Mouse (Mus musculus) kidney, adult 8-10 months (tissue): ENCODE measurements at regions not wholly inside any gene's neighbourhood (a gene's known extent, or its start where the extent isn't known, plus 50 kb on each side); places are given as distances from the start of the nearest gene placed in this dataset.

Source experiments
- DNase-seq, 2 experiments: peaks; one replicate each; pipeline ENCODE4 v3.0.0; 2022

- no peak for DNase-seq
Measured at GRCm38 (mm10) chr2:172779096-172779495, 161.0 kb downstream of the Bmp7 start.

- no peak for DNase-seq
Measured at GRCm38 (mm10) chr2:172782686-172783085, 157.4 kb downstream of the Bmp7 start.

GRCm38 (mm10) chr2:172786297-172786696, 153.8 kb downstream of the Bmp7 start:
- DNase-seq = no peak

GRCm38 (mm10) chr2:172787203-172787944, 152.7 kb downstream of the Bmp7 start:
- DNase-seq = no peak

- no peak for DNase-seq
Measured at GRCm38 (mm10) chr2:172789260-172789659, 150.9 kb downstream of the Bmp7 start.

- no peak for DNase-seq
Measured at GRCm38 (mm10) chr2:172792555-172792954, 147.6 kb downstream of the Bmp7 start.

- DNase-seq = no peak
Measured at GRCm38 (mm10) chr2:172793991-172794390, 146.1 kb downstream of the Bmp7 start.

GRCm38 (mm10) chr2:172794771-172795170, 145.3 kb downstream of the Bmp7 start:
- no peak for DNase-seq

- DNase-seq = no peak
Measured at GRCm38 (mm10) chr2:172796104-172796503, 144.0 kb downstream of the Bmp7 start.

- no peak for DNase-seq
Measured at GRCm38 (mm10) chr2:172796955-172797354, 143.2 kb downstream of the Bmp7 start.

- no peak for DNase-seq
Measured at GRCm38 (mm10) chr2:172799951-172800350, 140.2 kb downstream of the Bmp7 start.

GRCm38 (mm10) chr2:172800801-172801200, 139.3 kb downstream of the Bmp7 start:
- no peak for DNase-seq

- no peak for DNase-seq
Measured at GRCm38 (mm10) chr2:172801804-172802203, 138.3 kb downstream of the Bmp7 start.

GRCm38 (mm10) chr2:172807446-172807845, 132.7 kb downstream of the Bmp7 start:
- DNase-seq = no peak

- DNase-seq = no peak
Measured at GRCm38 (mm10) chr2:172809306-172809705, 130.8 kb downstream of the Bmp7 start.

GRCm38 (mm10) chr2:172813319-172813718, 126.8 kb downstream of the Bmp7 start:
- DNase-seq = no peak

GRCm38 (mm10) chr2:172813906-172814305, 126.2 kb downstream of the Bmp7 start:
- DNase-seq = peak in 1 of 2 experiments; percentile 19

- no peak for DNase-seq
Measured at GRCm38 (mm10) chr2:172815146-172815545, 125.0 kb downstream of the Bmp7 start.

GRCm38 (mm10) chr2:172817058-172817745, 122.9 kb downstream of the Bmp7 start:
- DNase-seq = no peak
